8 mouse cellular contexts compared by ENCODE assay signal in the genomic region with DNA sequence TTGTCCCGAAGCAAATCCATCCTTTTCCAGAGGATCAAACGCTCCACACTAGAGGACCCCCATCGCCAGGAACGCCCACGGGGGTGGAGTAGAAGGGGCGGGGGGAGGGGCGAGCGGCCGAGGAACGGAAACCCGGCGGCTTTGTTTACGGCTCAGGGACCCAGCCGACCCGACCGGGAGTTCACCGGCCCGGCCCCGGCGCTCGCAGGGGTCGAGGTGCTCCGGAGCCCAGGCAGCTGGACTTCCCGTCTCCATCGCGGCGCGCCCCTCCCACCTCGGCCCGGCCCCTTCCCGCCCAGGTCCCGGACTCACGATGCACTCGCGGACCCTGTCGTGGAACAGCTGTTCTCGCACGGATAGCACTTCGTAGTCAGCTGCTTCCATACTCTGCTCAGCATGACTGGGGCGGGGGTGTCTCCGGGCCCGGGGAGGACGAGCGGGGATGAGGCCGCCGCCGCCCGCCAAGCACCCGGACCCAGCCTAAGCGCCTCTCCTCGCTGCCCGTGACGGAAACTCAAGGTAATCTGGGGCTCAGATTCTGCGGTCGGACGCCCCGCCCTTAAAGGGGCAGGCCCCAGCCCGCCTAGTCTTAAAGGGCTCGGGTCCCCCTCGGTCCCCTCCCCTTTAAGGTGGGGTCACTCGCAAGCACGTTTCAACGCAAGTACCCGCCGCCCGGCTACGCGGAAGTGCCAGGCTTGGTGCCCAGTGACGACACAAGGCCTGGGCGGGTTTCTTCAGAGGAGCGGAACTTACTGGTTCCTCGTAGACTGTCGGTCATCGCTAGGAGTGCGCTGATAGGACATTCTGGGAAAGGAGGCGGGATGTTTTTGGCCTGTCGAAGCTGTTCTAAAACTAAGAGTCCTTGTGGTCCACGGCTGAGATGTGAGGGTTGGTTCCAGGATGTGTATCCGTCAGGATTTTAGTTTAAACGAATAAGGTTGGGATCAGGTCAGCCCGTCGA. TPM values are rescaled to one million over a fixed set of nuclear protein-coding genes. Genes with fewer than 3 reads are reported as not detected.
DNase-seq lines count a peak whose midpoint lies in the region; ATAC-seq lines count a peak whose summit lies in the region.

A gene (minus strand): TSS at position 694 of the 961 bp plus-strand sequence.

- peak within 1 kb of the TSS; percentile 89 for H3K9ac ChIP-seq in forebrain, embryonic 14.5 days (ENCODE audit: low read length)
- H3K9ac ChIP-seq in neural tube, embryonic 15.5 days (replicated peaks): peak within 1 kb of the TSS; percentile 83

- H3K4me3 ChIP-seq in forebrain, embryonic 14.5 days (ENCODE audit: low read depth, low read length): peak within 1 kb of the TSS; percentile 98
- peak within 1 kb of the TSS; percentile 90 for H3K4me3 ChIP-seq in neural tube, embryonic 15.5 days (replicated peaks)

- H3K4me2 ChIP-seq in forebrain, embryonic 14.5 days (ENCODE audit: low read length): peak within 1 kb of the TSS; percentile 76
- peak within 1 kb of the TSS; percentile 81 for H3K4me2 ChIP-seq in neural tube, embryonic 15.5 days

- H3K9me3 ChIP-seq in forebrain, embryonic 14.5 days (replicated peaks; ENCODE audit: control insufficient read depth, low read length): no peaks in the 10 kb centered on the region
- no peaks in the 10 kb centered on the region for H3K9me3 ChIP-seq in neural tube, embryonic 15.5 days (replicated peaks)

- peaks cover 14% of the 10 kb centered on the region for H3K4me1 ChIP-seq in forebrain, embryonic 14.5 days (ENCODE audit: control insufficient read depth, insufficient read depth, low read length)
- H3K4me1 ChIP-seq in neural tube, embryonic 15.5 days: peaks cover 30% of the 10 kb centered on the region

- peak within 1 kb of the TSS; percentile 98 for H3K27ac ChIP-seq in forebrain, embryonic 14.5 days (ENCODE audit: low read depth, low read length)
- H3K27ac ChIP-seq in neural tube, embryonic 15.5 days (replicated peaks): peak within 1 kb of the TSS; percentile 97

- intact Hi-C loops in heart, postnatal 14 days (cut with DNase I): no loop called here

- peak; percentile 100 for DNase-seq in ES-CJ7 (ENCODE audit: low read depth, low spot score)
- peak; percentile 98 for DNase-seq in cerebellum, adult 11 months
- peak; percentile 100 for DNase-seq in forebrain, embryonic 14.5 days (ENCODE audit: low spot score)
- peak; percentile 98 to 99 for DNase-seq in heart, postnatal 14 days
- DNase-seq in layer of hippocampus, adult 11-12 months (ENCODE audit: low spot score): peak; percentile 99
- DNase-seq in lung, adult 18-20 months: peak; percentile 100
- peak; percentile 100 for DNase-seq in testis, postnatal 14 days (ENCODE audit: low spot score)

- peak; percentile 99 for ATAC-seq in forebrain, embryonic 14.5 days
- ATAC-seq in neural tube, embryonic 15.5 days (ENCODE audit: low FRiP score): peak; percentile 99

- H3K36me3 ChIP-seq in forebrain, embryonic 14.5 days (ENCODE audit: control insufficient read depth, insufficient read depth, low read length): peaks cover 21% of the 10 kb centered on the region
- H3K36me3 ChIP-seq in neural tube, embryonic 15.5 days: peaks cover 5% of the 10 kb centered on the region

- WGBS in forebrain, embryonic 14.5 days: under 1% methylated on average over 82 of the region's 82 CpGs
- WGBS in neural tube, embryonic 15.5 days: under 1% methylated on average over 76 of the region's 82 CpGs

- H3K27me3 ChIP-seq in forebrain, embryonic 14.5 days (replicated peaks; ENCODE audit: control insufficient read depth, insufficient read depth, low read length): no peaks in the 10 kb centered on the region
- no peaks in the 10 kb centered on the region for H3K27me3 ChIP-seq in neural tube, embryonic 15.5 days (replicated peaks)

RNA-seq across cellular contexts. Expression of the gene that starts here (rescaled TPM):
- polyA plus RNA-seq in forebrain, embryonic 14.5 days (2014; fragmentation: Nextera tagmentation; extraction: Ambion mirVana): 10.9 TPM in 2 replicates
- total RNA-seq in heart, postnatal 14 days (2021): 10 to 100 TPM; 13.6 to 13.7 TPM
- 27.9 and 28.6 TPM in 2 replicates for polyA plus RNA-seq in neural tube, embryonic 15.5 days (2015; fragmentation: Nextera tagmentation; extraction: Ambion mirVana)

Comparison
In these comparisons a context has a peak if more than half of its experiments do, and no peak if none do; other contexts are left out.
1. Peak in every context shown above with its lines: DNase-seq, ATAC-seq, H3K4me3 ChIP-seq and H3K27ac ChIP-seq.